Mouse (Mus musculus) heart, adult 18-20 months (tissue): ENCODE data around the gene Atp5e. TPM values are rescaled to one million over a fixed set of nuclear protein-coding genes. Genes with fewer than 3 reads are reported as not detected.
A peak's percentile ranks its signal among the peaks of the same experiment; 100 is the strongest.

Experiments
- DNase-seq, 2 experiments: peaks; one replicate each; pipeline ENCODE4 v3.0.0; 2021 to 2022; ENCODE audit warnings: mixed read lengths in 1 of 2
- long read RNA-seq, 2 experiments: library from polyadenylated mRNA; stranded (forward); transcript quantifications; one replicate each; pipeline ENCODE4 v2.0.0; 2021
- total RNA-seq, 2 experiments: library from RNA; stranded (reverse); gene quantifications; 2 replicates each; pipeline ENCODE4 v1.2.3; 2021

Atp5e gene
- total RNA-seq: 1,000 to 10,000 TPM; 1,683 to 1,862 TPM
- long read RNA-seq, experiment 1, transcript Atp5e-201 (3 exons, 421 nt): major isoform, 1,829 of 1,862 reads
- long read RNA-seq, experiment 1, transcript Atp5e-202 (2 exons, 1,697 nt): minor isoform, 5 of 1,862 reads
- long read RNA-seq, experiment 1, partial matches to known transcripts: 11 of 1,862 reads
- long read RNA-seq, experiment 1, other reads (novel, unspliced or antisense): 17 of 1,862 reads
- long read RNA-seq, experiment 2, transcript Atp5e-201 (3 exons, 421 nt): major isoform, 1,653 of 1,684 reads
- long read RNA-seq, experiment 2, transcript Atp5e-202 (2 exons, 1,697 nt): minor isoform, 7 of 1,684 reads
- long read RNA-seq, experiment 2, partial matches to known transcripts: 9 of 1,684 reads
- long read RNA-seq, experiment 2, other reads (novel, unspliced or antisense): 15 of 1,684 reads

- DNase-seq: peak; percentile 96 to 98
These were observed at the start of gene Atp5e for GRCm38 (mm10) chr2:174463789-174464523. Atp5e (minus strand) TSS chr2:174464105.

- DNase-seq: no peak
These were observed 45.9 kb upstream of the Atp5e start for GRCm38 (mm10) chr2:174509825-174510224.

- no peak for DNase-seq
These were observed 44.1 kb upstream of the Atp5e start for GRCm38 (mm10) chr2:174507998-174508397.

- no peak for DNase-seq
These were observed 39.0 kb upstream of the Atp5e start for GRCm38 (mm10) chr2:174502831-174503460.

- DNase-seq: no peak
These were observed 38.4 kb upstream of the Atp5e start for GRCm38 (mm10) chr2:174502321-174502720.

GRCm38 (mm10) chr2:174501517-174501916 lies 37.6 kb upstream of the Atp5e start:
- no peak for DNase-seq

- DNase-seq: no peak
These were observed 37.1 kb upstream of the Atp5e start for GRCm38 (mm10) chr2:174500814-174501503.

- DNase-seq: peak; percentile 34
These were observed 29.0 kb upstream of the Atp5e start for GRCm38 (mm10) chr2:174492858-174493257.

- no peak for DNase-seq
These were observed 23.1 kb upstream of the Atp5e start for GRCm38 (mm10) chr2:174487005-174487404.

- DNase-seq: no peak
These were observed 14.8 kb upstream of the Atp5e start for GRCm38 (mm10) chr2:174478746-174479145.

- no peak for DNase-seq
These were observed 13.8 kb upstream of the Atp5e start for GRCm38 (mm10) chr2:174477543-174478319.

- no peak for DNase-seq
These were observed 9.6 kb upstream of the Atp5e start for GRCm38 (mm10) chr2:174473550-174473927.

- peak; percentile 99 for DNase-seq
These were observed 9.1 kb upstream of the Atp5e start, which contains the start of gene Prelid3b for GRCm38 (mm10) chr2:174472818-174473549. Prelid3b (minus strand) TSS chr2:174473081.

GRCm38 (mm10) chr2:174472407-174472806 lies 8.5 kb upstream of the Atp5e start:
- no peak for DNase-seq

GRCm38 (mm10) chr2:174470786-174471405 lies 7.0 kb upstream of the Atp5e start:
- DNase-seq: no peak

GRCm38 (mm10) chr2:174470333-174470732 lies 6.4 kb upstream of the Atp5e start:
- DNase-seq: no peak

- peak in 1 of 2 experiments; percentile 55 for DNase-seq
These were observed 535 bp downstream of the Atp5e start for GRCm38 (mm10) chr2:174463370-174463769.

GRCm38 (mm10) chr2:174459365-174459764 lies 4.5 kb downstream of the Atp5e start:
- DNase-seq: no peak

GRCm38 (mm10) chr2:174453681-174454080 lies 10.2 kb downstream of the Atp5e start:
- DNase-seq: peak in 1 of 2 experiments; percentile 24

GRCm38 (mm10) chr2:174450353-174450752 lies 13.6 kb downstream of the Atp5e start, which contains the start of gene Tubb1:
Tubb1 (plus strand) TSS chr2:174450695.
- DNase-seq: no peak
